Mouse (Mus musculus) lung, postnatal 25 days (tissue): ENCODE results near the gene Myo1c.

Source experiments
- DNase-seq: peaks from one replicate; pipeline ENCODE4 v3.0.0; 2022; ENCODE audit warnings: low spot score

Gene Myo1c

DNA sequence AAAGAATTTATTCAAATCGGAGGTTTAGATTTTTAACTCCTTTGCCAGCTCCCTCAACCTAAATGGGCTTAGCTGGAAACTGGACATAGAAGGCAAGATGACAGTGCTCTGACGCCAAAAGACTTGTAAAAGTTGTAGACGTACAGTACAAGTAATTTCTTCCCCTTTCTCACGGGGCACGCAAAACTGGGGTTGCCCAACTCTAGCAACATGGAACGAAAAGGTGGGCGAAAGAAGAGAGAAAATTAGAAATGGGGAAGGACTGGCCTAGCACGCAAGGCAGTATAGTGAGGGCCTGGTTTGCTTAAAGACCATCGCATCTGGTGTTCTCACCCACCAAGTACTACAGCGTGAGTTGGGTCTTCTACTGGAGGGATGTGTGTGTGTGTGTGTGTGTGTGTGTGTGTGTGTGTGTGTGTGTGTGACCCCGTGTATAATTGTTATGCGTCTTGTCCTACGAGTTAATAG lies 688 bp downstream of the Myo1c start:
- peak; percentile 34 for DNase-seq

DNA sequence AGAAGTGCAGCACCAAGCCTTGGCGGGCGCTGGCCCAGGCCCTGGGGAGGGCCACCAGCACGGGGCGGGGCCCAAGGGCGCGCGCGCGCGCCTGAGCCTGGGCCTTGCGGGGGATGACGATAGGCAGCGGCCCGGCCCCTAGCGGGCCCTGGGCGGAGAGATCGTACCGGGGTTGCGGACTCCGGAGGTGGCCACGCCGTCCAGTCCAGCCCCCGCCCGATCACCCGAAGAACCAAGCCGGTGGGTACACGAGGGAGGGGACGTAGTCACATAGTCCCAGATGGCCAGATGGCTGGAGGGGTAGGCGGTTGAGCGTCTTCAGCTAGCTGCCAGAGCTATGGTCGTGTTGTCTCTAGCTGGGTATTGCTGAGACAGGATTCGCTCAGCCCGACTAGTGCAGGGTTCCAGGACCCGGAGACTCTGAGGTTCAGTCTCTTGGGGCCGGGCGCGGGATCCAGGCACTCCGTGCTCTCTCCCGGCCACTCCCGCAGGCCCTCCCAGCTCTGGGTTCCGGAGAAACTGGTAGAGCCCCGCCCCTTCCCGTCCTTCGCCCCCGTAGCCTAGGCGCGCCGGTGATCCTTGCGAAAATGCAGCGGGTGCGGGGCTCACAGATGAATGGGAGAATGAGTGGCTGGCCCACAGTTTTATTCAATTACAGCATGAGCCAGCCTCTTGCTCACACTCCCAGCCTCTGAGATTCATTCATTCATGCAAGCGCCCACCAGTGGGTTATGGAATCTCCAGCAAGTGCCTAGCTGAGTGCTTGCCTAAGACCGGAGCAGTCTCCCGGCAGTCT lies 1.3 kb downstream of the Myo1c start:
- peak; percentile 87 for DNase-seq

DNA sequence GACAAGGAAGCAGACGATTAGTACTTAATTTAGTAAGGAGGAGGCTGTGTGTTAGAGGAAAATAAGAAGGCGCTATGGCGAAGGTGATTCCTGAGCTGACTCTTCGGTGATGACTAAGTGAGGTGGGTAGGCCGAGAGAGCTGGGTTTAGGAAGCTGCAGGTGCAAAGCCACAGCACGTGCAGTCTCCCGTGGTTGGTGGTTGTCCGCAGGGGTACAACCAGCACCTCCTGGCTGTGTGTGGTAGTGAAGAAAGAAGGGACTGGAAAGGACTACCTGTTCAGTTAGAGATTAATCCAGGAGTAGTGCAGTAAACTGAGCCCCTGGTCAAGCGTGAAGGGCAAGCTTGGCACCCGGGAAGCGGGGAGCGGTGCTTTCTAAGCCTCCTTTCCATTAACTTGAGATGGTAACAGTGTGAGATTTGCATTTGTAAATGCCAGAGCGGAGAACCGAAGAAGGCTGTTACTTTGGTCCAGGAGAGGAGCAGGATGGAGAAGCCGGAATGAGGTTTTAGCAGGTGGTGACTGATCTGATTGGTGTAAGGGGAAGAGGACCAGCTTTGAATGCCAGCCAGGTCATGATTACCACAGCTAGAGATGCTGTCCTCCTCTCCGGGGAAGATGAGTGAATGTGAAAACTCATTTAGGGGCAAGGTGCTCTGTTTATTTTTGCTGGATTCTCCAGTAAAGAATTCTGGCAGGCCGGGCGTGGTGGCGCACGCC lies 2.1 kb downstream of the Myo1c start:
- DNase-seq: peak; percentile 50

DNA sequence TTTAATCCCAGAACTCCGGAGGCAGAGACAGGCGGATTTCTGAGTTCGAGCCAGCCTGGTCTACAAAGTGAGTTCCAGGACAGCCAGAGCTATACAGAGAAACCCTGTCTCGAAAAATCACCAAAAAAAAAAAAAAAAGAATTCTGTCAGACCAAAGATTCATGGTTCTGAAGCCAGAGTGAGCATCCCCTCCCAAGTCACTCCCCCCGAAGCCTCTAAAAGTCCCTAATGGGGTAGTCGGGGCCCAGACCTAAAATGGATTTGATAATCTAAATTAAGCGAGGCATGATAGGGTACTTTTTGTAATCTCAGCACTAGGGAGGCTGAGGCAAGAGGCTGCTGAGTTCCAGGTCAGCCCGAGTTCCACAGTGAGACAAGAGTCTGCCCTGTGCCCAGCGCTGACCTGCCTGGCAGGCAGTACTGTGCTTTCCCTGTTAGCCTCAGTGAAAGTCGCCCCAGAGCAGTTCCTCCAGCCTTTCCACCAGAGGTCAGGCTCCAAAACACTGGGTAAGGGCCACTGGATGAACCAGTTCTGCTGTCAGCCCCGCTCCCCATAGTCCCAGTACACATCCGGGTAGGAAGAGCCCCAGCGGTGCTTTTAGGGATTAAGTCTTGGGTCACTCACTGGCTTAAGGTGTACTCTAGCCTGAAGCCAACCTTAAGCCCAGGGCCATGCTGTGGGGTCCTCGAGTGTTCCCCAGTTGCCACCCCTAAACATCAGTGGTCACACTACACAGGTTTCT lies 2.8 kb downstream of the Myo1c start:
- peak; percentile 74 for DNase-seq

DNA sequence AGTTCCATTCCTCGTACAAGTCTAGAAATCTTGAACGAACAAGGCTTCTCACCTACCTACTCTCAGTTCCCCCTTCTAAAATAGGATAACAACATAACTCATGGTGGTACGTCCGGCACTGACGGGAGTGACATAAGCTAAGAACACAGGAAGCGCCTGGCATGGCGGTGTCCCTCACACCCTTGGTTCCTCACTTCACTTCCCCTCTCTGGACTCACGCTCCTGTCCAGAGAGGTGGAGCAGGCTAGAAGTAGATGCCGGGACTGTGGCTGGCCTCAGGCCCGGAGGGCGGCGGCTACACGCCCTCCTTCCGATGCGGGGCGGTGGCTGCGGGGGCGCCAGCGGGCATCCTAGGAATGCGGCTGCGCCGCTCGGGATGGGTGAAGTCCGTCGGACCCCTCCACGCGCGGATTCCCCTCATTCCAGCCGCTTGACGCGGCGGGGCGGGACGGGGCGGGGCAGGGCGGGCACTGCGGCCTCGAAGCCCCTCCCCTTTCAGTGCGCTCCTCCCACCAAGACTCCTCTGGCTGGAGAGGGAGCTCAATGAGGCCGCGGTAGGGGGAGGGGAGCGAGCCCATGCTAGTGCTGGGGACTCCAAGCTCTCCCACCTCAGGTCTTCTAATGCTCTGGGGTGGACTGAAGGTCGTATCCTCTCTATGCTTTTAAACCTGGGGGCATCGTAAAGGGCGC lies 3.6 kb downstream of the Myo1c start:
- DNase-seq: peak; percentile 92

DNA sequence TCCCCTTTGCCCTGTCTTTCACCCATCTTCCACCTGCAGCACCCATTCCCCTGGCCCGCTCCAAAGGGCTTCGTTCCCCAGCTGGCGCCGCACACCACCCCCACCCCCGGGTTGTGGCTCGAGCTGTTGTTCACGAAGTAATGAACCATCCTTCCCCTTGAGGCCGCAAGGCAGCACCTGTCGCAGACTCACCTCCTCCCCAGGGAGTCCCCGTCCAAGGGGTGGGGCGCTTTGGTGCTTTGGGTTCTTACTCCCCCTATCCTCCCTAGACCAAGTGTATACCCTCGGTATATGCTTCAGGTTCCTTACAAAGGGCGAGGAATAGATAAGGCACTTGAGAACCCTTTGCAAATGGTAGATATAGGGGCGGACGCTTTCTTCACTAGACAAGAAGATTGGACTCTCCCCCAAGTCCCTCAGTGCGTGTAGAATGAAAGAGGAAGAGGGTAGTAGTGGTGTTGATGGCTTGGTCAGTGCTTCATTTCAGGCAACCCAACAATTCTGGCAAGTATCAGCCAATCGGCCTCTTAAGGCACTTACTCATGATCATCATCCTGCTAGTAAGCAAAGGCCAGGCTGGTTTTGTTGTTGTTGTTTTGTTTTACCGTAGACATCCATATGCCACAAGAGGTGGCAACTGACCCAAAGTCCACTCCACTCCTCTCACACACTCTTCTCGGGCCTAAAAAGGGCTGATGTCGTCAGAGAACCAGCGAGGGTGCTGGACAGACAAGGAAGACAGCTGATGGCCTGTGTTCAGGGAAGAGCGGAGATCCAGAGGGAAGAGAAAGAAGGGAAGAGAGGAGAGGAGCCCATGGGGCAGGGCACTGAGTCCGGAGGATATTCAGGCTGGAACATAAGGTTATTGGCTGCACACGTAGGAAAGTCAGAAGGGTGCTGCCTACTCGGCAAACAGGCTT lies 4.4 kb downstream of the Myo1c start:
- DNase-seq: peak; percentile 54

DNA sequence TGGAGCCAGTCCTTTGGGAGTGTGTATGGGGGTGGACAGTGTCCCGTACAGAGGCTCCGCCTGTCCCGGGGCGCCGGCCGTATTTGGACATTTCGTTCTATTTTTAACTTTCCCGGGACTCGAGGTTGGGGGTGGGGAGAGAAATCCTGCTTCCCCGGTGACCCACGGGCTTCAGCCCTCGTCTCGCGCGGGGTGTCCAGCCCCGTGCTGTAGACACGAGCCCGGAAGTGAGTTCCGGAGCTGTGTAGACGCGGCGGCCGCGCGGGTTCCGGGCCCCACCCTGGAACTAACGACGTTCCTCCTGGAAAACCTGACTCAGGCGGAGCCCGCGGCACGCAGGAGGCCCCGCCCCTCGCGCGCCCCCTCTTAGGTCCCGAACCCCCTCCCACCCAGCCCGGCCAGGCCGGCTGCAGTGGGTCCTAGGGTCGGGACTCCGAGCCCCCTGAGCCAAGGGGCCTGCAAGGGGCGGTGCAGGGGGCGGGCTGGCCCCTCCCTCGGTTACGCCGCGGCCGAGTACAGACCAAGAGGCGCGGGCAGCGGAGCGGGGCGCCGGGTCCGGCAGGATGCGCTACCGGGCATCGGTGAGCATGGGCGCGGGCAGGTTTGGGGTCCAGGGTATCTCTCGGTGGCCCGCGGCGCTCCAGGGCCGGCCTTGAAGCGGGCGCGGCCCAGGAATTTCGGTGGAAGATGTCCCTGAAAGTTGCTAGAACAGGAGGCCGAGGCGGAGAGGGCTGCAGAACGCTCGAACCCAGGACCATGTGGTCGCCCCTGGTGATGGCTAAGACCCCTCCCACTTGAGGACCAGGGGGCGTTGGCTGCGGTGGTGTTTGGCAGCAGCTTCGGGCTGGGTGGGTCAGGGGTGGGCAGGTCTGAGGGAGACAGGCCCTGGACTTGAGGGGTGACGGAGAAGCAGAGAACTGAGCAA lies 5.6 kb downstream of the Myo1c start:
- peak; percentile 89 for DNase-seq

DNA sequence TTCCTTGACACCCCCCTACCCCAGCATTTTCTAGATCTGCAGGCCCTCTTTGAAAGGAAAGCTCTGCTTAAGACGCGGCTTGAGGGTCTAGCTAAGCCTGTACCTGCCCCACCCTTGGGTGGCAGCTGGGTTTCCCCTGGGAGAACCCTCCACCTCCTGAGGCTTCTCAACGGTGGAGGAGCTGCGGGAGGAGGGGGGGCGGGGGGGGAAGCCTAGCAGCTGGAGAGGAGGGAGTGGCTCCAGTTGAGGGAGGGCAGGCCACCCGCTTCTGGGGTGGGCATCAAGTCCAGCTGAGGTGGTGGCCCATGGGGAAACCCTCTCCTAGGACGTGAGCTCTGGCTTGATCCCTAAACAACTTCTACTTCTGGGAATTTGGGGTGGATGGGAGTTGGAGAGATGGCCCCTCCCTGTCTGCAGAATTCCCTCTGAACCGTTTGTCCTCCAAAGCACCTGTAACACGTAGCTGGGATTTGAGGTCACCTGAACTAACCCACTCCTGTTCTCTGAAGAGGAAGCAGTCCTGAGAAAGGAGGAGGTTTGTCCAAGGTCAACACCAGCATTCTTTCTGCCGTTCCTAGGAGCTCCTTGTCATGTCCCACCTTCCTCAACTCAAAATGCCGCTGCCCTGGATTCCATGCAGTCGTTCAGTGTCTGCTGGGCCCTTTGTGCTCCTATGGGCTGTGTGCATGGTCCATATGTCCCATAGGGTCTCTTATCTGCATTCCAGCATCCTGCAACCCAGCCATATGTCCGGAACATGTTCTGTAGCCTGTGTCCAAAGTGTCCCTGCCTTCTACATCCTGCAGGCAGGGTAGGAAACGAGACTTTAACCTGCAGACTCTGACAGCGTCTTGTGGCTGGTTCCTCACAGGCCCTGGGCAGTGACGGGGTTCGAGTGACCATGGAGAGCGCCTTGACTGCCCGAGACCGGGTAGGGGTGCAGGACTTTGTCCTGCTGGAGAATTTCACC lies 6.6 kb downstream of the Myo1c start:
- peak; percentile 62 for DNase-seq

DNA sequence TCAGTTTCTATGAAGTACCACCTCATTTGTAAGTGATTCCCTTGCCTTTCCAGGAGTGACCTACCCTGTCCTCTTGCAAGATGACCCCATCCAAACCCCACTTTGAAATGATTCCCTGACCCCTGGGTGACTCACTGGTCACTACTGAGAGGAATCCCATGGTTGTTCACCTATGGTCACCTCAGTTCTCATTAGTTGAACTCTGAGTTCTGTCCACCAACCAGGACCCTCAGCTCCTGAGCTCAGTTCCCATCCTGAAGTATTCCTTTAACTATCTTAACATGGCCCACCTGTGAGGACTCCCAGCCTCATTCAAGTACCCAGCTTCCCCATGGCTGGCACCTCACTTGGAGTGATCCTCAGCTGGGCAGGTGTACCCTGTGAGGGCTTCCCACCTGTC lies 7.5 kb downstream of the Myo1c start:
- DNase-seq: no peak

DNA sequence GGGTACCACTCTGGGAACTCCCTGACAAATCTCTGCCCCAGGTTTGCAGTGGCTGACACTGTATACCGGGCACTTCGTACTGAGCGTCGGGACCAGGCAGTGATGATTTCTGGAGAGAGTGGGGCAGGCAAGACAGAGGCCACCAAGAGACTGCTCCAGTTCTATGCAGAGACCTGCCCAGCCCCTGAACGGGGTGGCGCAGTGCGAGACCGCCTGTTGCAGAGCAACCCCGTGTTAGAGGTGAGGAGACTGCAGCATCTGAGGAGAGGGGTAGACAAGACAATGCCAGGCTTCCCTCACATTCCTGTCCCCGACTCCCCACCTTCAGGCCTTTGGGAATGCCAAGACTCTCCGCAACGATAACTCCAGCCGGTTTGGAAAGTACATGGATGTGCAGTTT lies 8.0 kb downstream of the Myo1c start:
- DNase-seq: no peak

DNA sequence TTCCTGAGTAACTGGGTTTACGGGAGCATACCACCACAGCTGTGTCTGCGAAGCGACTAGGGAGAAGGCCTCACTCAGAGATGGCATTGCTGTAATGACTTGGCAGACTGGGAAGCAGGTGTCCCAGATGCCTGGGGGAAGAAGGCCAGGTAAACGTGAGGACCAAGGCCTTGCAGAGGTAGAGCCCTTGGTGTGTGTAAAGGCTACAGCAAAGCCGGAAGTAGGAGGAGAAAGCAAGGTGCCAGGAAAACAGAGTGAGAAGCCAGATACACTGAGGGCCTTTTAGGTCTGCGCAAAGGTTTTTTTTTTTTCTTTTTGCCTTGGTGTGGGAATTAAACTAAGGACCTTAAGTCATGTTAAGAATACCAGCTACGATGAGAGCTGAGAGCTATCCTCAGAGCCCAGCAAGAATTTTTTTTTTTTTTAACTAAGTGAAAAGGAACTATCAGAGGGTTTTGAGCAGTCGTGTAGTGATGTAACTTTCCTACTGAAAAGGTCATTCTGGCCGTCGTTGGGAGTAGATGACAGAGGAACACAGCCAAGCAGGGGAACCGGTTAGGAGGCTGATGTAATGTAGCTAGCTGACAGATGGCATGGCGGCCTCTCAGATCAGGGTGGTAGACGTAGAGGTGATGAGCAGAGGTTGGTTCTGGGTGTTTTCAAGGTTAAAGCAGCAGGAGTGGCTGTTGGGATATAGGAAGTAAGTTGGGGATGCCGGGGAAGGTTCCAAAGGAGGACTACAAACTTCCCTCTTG lies 8.9 kb downstream of the Myo1c start:
- DNase-seq: no peak

DNA sequence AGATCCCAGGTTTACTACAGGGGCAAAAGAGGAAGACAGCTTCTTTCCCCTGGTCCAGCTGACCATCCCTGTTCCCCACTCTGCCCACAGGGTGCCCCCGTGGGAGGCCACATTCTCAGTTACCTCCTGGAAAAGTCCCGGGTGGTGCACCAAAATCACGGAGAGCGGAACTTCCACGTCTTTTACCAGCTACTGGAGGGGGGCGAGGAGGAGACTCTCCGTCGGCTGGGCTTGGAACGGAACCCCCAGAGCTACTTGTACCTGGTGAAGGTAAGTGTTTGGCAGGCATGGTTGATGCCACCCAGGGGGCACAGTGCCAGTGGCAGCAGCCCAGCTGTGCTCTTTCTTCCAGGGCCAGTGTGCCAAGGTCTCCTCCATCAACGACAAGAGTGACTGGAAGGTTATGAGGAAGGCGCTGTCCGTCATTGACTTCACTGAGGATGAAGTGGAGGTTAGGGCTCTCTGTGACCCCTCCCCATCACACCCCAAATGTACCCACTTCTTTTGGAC lies 9.8 kb downstream of the Myo1c start:
- DNase-seq: no peak

DNA sequence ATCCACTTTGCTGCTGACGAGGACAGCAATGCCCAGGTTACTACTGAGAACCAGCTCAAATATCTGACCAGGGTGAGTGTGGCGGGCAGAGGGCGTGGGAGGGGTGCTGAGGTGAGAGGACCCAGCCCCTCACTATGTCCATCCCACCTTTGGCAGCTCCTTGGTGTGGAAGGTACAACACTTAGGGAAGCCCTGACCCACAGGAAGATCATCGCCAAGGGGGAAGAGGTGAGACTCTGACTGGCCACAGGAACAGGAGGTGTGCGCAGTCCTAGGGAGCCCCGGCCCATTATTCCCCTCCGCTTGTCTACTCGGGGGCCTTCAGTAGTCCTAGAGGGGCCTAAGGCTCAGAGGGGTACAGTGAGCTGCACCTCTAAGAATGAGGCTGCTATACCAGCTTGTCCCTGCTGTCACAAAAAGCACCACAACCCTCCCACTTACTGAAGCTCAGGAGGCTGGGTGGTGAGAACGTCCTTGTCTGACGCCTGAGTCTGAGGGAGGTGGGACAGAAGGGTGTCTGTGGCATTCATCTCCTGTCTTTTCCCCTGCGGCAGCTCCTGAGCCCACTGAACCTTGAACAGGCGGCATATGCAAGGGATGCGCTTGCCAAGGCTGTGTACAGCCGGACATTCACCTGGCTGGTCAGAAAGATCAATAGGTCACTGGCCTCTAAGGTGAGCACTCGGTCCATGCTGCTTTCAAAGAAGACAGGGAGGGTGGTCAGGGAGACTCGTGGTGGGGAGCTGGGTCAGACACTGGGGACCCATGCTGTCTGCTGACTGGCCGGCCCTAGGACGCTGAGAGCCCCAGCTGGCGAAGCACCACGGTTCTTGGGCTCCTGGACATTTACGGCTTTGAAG lies 10.9 kb downstream of the Myo1c start:
- DNase-seq: no peak

DNA sequence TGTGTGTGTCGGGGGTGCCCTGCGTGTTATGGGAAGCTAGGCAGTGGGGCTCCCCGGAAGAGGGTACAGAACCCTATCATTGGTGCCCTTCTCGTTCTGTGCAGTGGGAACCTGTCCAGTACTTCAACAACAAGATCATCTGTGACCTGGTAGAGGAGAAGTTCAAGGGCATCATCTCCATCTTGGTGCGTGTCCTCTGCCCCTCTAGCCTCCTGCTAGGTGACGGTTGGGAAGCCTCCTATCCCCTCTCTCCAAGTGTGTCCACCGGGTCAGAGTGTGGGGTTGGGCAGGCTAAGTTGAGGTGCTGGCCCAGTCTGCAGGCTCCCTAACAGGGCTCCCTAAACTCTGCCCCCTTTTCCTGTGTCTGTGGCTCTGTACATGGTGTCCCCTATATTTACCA lies 11.8 kb downstream of the Myo1c start:
- no peak for DNase-seq

DNA sequence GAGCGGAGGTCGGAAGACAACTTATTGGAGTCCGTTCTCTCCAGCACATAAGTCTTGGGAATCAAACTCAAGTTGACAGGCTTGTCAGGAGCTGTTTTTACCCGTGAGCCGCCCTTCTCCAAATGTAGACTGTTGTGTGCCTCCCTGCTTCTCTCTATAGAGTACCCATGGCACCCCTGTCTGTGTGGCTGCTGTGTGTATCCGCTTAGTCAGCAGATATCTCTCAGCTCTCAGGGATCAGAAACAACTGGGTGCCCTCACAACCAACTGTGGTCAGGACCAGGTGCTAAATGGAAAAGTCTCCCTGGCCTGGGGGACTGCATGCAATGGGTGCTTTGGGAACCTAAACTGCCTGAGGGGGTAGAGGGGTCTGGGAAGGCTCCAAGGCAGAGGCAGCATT lies 16.0 kb downstream of the Myo1c start:
- DNase-seq: no peak

DNA sequence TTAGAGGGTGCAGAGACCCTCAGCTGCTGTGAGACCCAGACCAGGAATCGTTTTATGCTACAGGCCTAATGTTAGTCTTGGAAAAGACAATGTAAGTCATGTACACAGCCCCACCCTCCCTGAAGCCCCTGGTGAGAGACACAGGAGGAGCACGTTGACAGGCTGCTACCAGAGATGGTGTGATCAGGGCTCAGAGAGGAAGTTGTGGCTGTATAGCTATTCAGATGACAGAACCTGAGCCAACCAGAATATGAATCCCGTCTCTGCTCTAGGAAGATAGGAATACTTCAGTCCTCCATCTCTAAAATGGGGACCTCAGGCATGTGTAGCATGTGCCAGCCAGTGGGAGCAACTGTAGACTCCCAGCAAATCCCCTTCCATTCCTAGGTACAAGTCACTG lies 18.3 kb downstream of the Myo1c start:
- no peak for DNase-seq
